Mouse (Mus musculus) T-helper 2 cell (primary cell): ENCODE data around the gene Nmnat2.

Experiments used
- in situ Hi-C: fragments of 300-600 bp; cut with MboI, MseI; formaldehyde crosslinking; loops from one replicate; pipeline ENCODE4 v1.15.1; 2025; ENCODE audit warnings: high pct_unique_total_duplicates

Nmnat2 gene

DNA sequence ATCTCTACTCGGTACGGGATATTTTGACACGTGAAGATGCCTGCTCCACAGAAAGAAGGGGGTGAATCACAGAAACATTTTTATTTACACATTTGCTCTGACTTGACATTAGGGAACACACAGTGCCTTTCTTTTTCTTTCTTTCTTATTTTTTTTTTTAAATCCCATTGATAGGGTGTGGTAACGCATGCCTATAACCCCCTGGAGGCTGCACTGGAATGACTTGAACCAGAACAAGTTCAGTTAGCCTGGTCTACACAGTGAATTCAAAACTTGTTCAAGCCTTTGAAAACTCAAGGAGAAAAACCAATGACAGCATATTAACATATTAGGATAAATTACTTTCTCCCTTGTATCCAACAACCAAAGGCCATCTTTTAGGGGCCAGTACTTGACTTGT is 204.3 kb downstream of the Nmnat2 start:
- in situ Hi-C loops, result no loop called here

DNA sequence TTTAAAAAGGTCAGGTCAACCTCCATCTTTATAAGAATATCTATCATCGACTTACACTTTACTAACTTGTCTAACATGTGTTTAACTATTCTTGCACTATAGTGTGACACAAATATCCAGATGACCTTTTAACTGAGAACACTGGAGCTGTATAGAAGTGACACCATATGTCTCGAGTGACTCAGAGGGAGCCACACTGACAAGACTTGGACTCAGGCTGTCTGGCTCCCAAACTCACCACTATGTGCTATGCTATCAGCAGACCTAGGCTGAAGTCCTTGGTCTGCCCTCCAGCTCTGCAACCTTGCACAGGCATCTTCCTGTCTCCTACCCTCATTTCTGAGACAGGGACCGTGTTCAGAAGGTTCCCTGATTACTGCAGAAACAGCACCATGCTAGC is 209.0 kb downstream of the Nmnat2 start:
- in situ Hi-C loops, result no loop called here

DNA sequence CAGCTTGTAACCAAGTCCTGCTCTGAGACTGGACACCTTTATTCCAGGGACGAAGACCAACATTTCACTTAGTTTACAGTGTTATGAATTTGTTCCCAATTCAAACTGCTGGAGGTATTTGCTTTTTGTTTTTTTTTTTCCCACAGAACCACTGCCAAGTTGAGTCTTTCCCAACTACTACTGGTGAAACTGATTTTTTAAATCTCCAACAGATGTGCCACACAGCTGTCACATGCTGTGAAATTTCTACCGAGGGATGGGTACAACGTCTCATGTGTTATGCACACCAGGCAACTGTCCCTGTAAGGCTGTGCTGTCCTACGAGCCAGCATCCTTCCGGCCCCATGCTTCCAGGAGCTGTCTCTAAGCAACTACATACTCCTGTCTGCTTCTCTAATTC is 213.5 kb downstream of the Nmnat2 start:
- in situ Hi-C loops, result no loop called here
